Mouse (Mus musculus): ENCODE data around the gene Mob4. TPM values are rescaled to one million over a fixed set of nuclear protein-coding genes. Genes with fewer than 3 reads are reported as not detected.

Gene Mob4
- polyA plus RNA-seq, 1 experiment from 2014 or later, result 183 TPM

DNA sequence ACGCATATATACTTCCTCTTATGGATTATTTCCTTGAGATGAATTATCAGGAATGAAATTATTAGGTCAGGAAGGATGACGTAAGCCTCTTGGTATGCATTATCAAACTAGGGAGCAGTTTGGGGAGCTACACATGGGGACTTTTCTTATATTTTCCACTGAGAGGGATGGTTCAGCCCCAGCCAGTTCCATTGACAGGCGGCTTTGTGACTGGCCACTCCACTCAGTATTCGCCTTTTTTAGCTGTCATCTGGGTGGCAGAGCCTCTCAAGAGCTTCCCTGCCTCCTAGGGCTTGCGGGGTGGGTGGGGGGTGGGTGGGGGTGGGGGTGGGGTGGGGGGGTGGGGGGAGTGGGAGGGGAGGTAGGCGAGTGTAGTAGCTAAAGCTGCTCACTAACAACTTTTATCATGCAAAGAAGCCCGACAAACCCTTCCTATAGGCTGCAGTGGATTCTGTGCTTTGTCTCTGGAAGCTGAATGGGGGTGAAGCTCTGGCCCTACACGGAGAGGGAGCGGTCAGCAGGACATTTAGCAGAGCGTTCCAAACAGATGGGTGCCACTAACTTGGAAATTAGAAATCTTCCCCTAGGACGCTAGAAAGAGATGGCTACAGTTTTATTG lies 55.7 kb downstream of the Mob4 start:
- Histone ChIP-seq H3K27me3 (ENCODE audit: control insufficient read depth, insufficient read depth, low read length) (no peaks in the 10 kb centered on the region), H3K9me3 (ENCODE audit: control insufficient read depth, low read length) (no peaks in the 10 kb centered on the region), H3K4me1 (replicated peaks; ENCODE audit: control insufficient read depth, insufficient read depth, low read length) (no peaks in the 10 kb centered on the region), H3K4me2 (replicated peaks; ENCODE audit: low read depth, low read length) (no peak overlapping the region), H3K36me3 (ENCODE audit: control insufficient read depth, insufficient read depth, low read length) (no peaks in the 10 kb centered on the region), H3K27ac (ENCODE audit: low read depth, low read length) (no peak overlapping the region), H3K4me3 (ENCODE audit: low read depth, low read length) (no peak overlapping the region), H3K9ac (ENCODE audit: low read depth, low read length) (no peak overlapping the region)
- WGBS, result 29% methylated on average over 11 of the region's 11 CpGs
- DNase-seq (ENCODE audit: low spot score), result no peak
- ATAC-seq (ENCODE audit: low FRiP score), result peak; percentile 73

DNA sequence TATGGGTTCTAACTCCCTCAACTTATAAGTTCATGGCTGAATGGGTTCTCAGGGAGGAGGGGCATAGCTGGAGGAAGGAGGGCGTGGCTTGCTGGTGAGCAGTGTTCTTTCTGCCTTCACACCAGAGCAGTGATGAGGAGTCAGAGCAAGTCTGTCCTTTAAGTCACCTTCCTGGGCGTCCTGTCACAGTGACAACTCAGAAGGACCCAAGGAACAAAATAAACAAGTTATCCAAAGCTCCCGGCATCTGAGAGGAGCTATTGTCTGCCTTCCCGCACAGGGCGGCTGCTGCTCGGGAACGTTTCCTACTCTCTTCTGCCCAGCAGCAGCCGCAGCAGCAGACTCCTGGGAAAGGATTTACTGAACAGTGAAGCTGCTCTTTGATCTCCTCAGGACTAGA lies 61.0 kb downstream of the Mob4 start:
- H3K4me1 ChIP-seq (replicated peaks; ENCODE audit: control insufficient read depth, insufficient read depth, low read length), result peaks cover 4% of the 10 kb centered on the region; the same call in 1 of the 2 replicates
- 22% methylated on average over 8 of the region's 8 CpGs for WGBS
- 0 out of 2 replicates have a peak, but pooled peaks cover 2% of the 10 kb centered on the region for H3K27me3 ChIP-seq (ENCODE audit: control insufficient read depth, insufficient read depth, low read length)
- H3K4me3 ChIP-seq (ENCODE audit: low read depth, low read length), result no peak overlapping the region
- H3K9me3 ChIP-seq (ENCODE audit: control insufficient read depth, low read length), result no peaks in the 10 kb centered on the region
- H3K27ac ChIP-seq (ENCODE audit: low read depth, low read length), result no peak overlapping the region
- ATAC-seq (ENCODE audit: low FRiP score) (peak; percentile 45; the same call in 1 of the 2 replicates), DNase-seq (ENCODE audit: low spot score) (no peak)
- H3K36me3 ChIP-seq (ENCODE audit: control insufficient read depth, insufficient read depth, low read length), result no peaks in the 10 kb centered on the region
- peak overlapping the region; percentile 3; the same call in 1 of the 2 replicates for H3K4me2 ChIP-seq (replicated peaks; ENCODE audit: low read depth, low read length)
- no peak overlapping the region for H3K9ac ChIP-seq (ENCODE audit: low read depth, low read length)

DNA sequence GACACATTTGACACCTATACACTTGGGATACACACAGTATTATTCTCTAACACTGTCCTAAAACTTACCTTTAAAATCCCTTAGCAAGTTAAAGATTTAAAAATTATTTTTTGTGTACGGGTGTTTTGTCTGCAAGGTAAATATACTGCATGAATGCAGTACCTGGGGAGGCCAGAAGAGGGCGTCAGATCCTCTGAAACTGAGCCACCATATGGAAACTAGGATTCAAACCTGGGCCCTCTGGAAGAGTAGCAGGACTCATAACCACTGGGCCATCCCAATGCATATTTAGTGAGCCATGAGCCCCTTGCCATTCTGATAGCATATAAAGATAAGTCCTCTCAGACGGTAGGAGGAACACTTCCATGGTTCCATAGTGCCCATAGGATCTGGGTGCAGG lies 61.8 kb downstream of the Mob4 start:
- H3K9ac ChIP-seq (ENCODE audit: low read depth, low read length), result no peak overlapping the region
- no peak overlapping the region for H3K4me3 ChIP-seq (ENCODE audit: low read depth, low read length)
- no peaks in the 10 kb centered on the region for H3K9me3 ChIP-seq (ENCODE audit: control insufficient read depth, low read length)
- H3K27ac ChIP-seq (ENCODE audit: low read depth, low read length), result no peak overlapping the region
- DNase-seq (ENCODE audit: low spot score) (no peak), ATAC-seq (ENCODE audit: low FRiP score) (no peak; the same call in 1 of the 2 replicates)
- H3K4me1 ChIP-seq (replicated peaks; ENCODE audit: control insufficient read depth, insufficient read depth, low read length), result peaks cover 4% of the 10 kb centered on the region; the same call in 1 of the 2 replicates
- no peak overlapping the region for H3K4me2 ChIP-seq (replicated peaks; ENCODE audit: low read depth, low read length)
- H3K36me3 ChIP-seq (ENCODE audit: control insufficient read depth, insufficient read depth, low read length), result no peaks in the 10 kb centered on the region
- 0 out of 2 replicates have a peak, but pooled peaks cover 2% of the 10 kb centered on the region for H3K27me3 ChIP-seq (ENCODE audit: control insufficient read depth, insufficient read depth, low read length)
- 54% methylated on average over 3 of the region's 3 CpGs for WGBS

DNA sequence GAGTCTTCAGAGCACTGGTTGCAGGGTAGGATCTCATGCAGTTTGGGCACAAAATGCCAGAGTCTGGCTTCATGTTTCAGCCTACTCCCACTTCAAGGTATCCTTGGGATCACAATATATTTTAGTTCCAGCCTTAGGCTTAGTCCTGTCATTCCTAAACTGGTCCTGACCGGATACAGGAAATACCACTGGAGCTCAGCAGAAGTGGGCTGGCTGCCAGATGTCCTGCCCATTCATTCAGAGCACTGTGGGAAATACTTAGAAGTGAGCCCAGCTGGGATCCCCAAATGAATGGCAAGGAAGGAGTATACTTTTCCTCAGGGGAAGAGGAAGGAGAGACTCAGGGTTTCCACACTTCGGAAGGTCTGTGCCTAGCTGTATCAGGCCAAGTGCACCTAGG lies 62.3 kb downstream of the Mob4 start:
- Histone ChIP-seq H3K9ac (ENCODE audit: low read depth, low read length) (no peak overlapping the region), H3K36me3 (ENCODE audit: control insufficient read depth, insufficient read depth, low read length) (no peaks in the 10 kb centered on the region), H3K4me2 (replicated peaks; ENCODE audit: low read depth, low read length) (no peak overlapping the region), H3K9me3 (ENCODE audit: control insufficient read depth, low read length) (no peaks in the 10 kb centered on the region), H3K4me1 (replicated peaks; ENCODE audit: control insufficient read depth, insufficient read depth, low read length) (peaks cover 4% of the 10 kb centered on the region; the same call in 1 of the 2 replicates), H3K27ac (ENCODE audit: low read depth, low read length) (no peak overlapping the region), H3K4me3 (ENCODE audit: low read depth, low read length) (no peak overlapping the region), H3K27me3 (ENCODE audit: control insufficient read depth, insufficient read depth, low read length) (0 out of 2 replicates have a peak, but pooled peaks cover 2% of the 10 kb centered on the region)
- peak; percentile 47; the same call in 1 of the 2 replicates for ATAC-seq (ENCODE audit: low FRiP score)
- WGBS, result 55% methylated on average over 2 of the region's 2 CpGs
- DNase-seq (ENCODE audit: low spot score), result no peak

DNA sequence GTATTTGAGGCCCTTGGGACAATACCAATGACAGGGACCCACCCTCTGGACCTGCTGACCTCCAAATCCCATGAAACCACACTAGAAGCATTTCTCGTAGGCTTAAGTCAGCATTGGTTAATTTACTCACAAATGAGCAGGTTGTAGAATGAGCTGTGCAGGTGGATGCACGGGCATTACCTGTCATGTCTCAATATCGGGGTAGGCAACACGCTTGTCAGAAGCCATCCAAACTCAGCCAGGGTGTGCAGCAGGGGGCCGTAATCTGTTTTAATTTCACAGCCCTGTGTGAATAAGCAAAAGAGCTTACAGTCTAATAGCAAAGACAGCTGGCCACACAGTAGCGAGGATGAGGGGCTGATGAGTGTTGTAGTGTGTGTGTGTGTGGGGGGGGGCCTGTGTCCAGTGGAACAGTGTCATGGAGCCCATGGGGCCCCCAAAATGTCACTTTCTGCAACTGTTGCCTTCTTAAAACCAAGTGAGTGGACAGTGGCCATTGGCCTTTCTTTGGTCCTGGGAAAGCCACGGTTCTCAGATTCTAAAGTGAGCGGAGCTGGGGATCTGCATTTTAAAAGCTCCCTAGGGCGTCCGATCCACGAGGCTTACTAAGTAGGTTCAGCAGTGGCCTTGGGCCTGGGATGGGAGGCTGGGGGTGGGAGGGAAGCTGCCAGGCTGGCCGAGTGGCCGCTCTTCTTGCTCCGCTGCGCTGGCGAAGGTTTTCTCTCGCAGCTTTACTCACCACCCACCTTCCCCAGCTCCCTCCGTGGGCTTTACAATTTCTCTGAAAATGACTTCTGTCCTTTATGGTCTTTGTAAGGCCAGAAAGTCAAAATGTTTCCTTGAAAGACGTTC lies 63.3 kb downstream of the Mob4 start:
- H3K9me3 ChIP-seq (ENCODE audit: control insufficient read depth, low read length), result no peaks in the 10 kb centered on the region
- ATAC-seq (ENCODE audit: low FRiP score) (peak; percentile 53; the same call in 1 of the 2 replicates), DNase-seq (ENCODE audit: low spot score) (no peak)
- peaks cover 4% of the 10 kb centered on the region; the same call in 1 of the 2 replicates for H3K4me1 ChIP-seq (replicated peaks; ENCODE audit: control insufficient read depth, insufficient read depth, low read length)
- 0 out of 2 replicates have a peak, but pooled peaks cover 2% of the 10 kb centered on the region for H3K27me3 ChIP-seq (ENCODE audit: control insufficient read depth, insufficient read depth, low read length)
- H3K9ac ChIP-seq (ENCODE audit: low read depth, low read length), result no peak overlapping the region
- no peak overlapping the region for H3K27ac ChIP-seq (ENCODE audit: low read depth, low read length)
- no peak overlapping the region for H3K4me3 ChIP-seq (ENCODE audit: low read depth, low read length)
- H3K4me2 ChIP-seq (replicated peaks; ENCODE audit: low read depth, low read length), result peak overlapping the region; percentile 11; the same call in 1 of the 2 replicates
- no peaks in the 10 kb centered on the region for H3K36me3 ChIP-seq (ENCODE audit: control insufficient read depth, insufficient read depth, low read length)
- WGBS, result 31% methylated on average over 19 of the region's 19 CpGs

DNA sequence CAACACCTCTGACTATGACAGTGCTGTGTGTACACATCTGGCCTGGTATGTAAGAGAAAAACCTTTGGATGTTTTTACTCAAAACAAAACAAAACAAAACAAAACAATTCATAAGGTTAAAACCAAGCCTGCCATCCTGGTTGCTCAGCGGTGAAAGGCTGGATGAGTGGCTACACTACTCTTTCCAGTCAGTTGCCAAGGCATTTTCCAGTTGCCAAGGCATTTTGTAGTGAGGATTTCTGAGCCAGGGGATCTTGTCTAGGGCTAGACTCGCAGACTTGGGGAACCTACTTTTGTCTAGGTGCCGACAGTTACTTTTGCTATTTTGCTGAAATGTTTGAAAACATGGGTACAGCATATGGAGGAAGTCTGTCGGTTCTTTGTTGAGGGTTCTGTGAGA lies 64.0 kb downstream of the Mob4 start:
- Histone ChIP-seq H3K4me2 (replicated peaks; ENCODE audit: low read depth, low read length) (no peak overlapping the region), H3K27ac (ENCODE audit: low read depth, low read length) (no peak overlapping the region), H3K4me1 (replicated peaks; ENCODE audit: control insufficient read depth, insufficient read depth, low read length) (peaks cover 4% of the 10 kb centered on the region; the same call in 1 of the 2 replicates), H3K9ac (ENCODE audit: low read depth, low read length) (no peak overlapping the region), H3K9me3 (ENCODE audit: control insufficient read depth, low read length) (no peaks in the 10 kb centered on the region), H3K4me3 (ENCODE audit: low read depth, low read length) (no peak overlapping the region), H3K36me3 (ENCODE audit: control insufficient read depth, insufficient read depth, low read length) (no peaks in the 10 kb centered on the region), H3K27me3 (ENCODE audit: control insufficient read depth, insufficient read depth, low read length) (0 out of 2 replicates have a peak, but pooled peaks cover 2% of the 10 kb centered on the region)
- WGBS, result 53% methylated on average over 4 of the region's 4 CpGs
- ATAC-seq (ENCODE audit: low FRiP score) (no peak), DNase-seq (ENCODE audit: low spot score) (no peak)

DNA sequence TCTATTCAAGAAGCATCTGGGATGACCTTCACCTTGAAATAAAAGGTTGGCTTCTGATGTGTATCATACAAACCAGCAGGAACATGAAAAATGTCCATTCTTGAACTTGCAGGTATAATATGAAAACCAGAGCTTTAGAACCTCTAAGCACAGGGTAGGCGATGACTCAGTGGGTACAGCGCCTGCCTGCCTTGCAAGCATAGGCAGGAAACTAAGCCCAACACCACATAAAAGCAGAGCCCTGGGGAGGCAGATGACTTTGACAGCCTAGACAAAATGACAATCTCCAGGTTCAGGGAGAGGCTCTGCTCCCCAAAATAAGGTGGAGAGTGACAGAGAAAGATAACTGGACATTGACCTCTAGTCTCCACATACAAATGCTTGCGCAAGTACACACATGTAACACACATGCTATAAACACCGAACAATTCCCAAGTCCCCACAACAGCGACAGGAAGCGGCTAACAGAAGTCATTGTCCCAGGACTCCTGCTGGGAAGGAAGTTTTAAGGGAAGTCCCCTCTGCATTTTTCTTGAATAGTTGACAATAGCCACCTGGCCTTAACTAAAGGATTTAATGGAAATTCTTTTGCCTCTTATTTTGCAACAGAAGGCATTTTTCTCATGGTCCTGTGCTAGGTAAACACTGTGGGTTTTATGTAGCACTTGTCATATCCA lies 65.4 kb downstream of the Mob4 start:
- H3K27ac ChIP-seq (ENCODE audit: low read depth, low read length), result no peak overlapping the region
- H3K4me3 ChIP-seq (ENCODE audit: low read depth, low read length), result no peak overlapping the region
- H3K4me2 ChIP-seq (replicated peaks; ENCODE audit: low read depth, low read length), result no peak overlapping the region
- no peak for DNase-seq (ENCODE audit: low spot score)
- H3K27me3 ChIP-seq (ENCODE audit: control insufficient read depth, insufficient read depth, low read length), result 0 out of 2 replicates have a peak, but pooled peaks cover 2% of the 10 kb centered on the region
- no peaks in the 10 kb centered on the region for H3K36me3 ChIP-seq (ENCODE audit: control insufficient read depth, insufficient read depth, low read length)
- peaks cover 4% of the 10 kb centered on the region; the same call in 1 of the 2 replicates for H3K4me1 ChIP-seq (replicated peaks; ENCODE audit: control insufficient read depth, insufficient read depth, low read length)
- no peak overlapping the region for H3K9ac ChIP-seq (ENCODE audit: low read depth, low read length)
- H3K9me3 ChIP-seq (ENCODE audit: control insufficient read depth, low read length), result no peaks in the 10 kb centered on the region
- ATAC-seq (ENCODE audit: low FRiP score), result no peak
- 41% methylated on average over 6 of the region's 6 CpGs for WGBS

DNA sequence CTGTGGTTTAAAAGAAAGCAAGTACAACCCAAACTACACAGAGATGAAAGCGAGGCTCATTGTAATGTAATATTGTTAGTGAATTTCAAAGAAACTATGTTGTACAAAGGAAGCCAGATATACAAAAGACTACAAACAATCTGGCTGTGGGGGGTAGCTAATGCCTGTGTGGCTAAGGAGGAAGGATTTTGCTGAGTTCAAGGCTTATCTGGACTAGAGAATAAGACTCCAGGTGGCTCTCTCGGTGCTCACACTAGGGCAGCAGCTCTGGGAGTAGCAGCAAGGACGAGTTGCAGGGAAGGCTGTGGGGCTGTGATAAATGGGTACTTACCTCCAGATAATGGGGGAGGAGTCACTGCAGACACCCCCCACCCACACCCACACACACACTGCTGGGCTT lies 67.7 kb downstream of the Mob4 start:
- ATAC-seq (ENCODE audit: low FRiP score) (0 out of 2 replicates have a peak, but pooled peaks have one; percentile 23), DNase-seq (ENCODE audit: low spot score) (no peak)
- Histone ChIP-seq H3K9ac (ENCODE audit: low read depth, low read length) (no peak overlapping the region), H3K27me3 (ENCODE audit: control insufficient read depth, insufficient read depth, low read length) (0 out of 2 replicates have a peak, but pooled peaks cover 2% of the 10 kb centered on the region), H3K27ac (ENCODE audit: low read depth, low read length) (no peak overlapping the region), H3K9me3 (ENCODE audit: control insufficient read depth, low read length) (no peaks in the 10 kb centered on the region), H3K4me3 (ENCODE audit: low read depth, low read length) (no peak overlapping the region), H3K36me3 (ENCODE audit: control insufficient read depth, insufficient read depth, low read length) (no peaks in the 10 kb centered on the region), H3K4me1 (replicated peaks; ENCODE audit: control insufficient read depth, insufficient read depth, low read length) (peaks cover 4% of the 10 kb centered on the region; the same call in 1 of the 2 replicates), H3K4me2 (replicated peaks; ENCODE audit: low read depth, low read length) (no peak overlapping the region)
- WGBS, result 10% methylated on average over 3 of the region's 3 CpGs

Measured in hindbrain, embryonic 11.5 days (tissue).